Mouse (Mus musculus) MEL (cell line): Measurements from ENCODE around the gene Spaca6. TPM values are rescaled to one million over a fixed set of nuclear protein-coding genes. Genes with fewer than 3 reads are reported as not detected.

ENCODE experiments used
- DNase-seq: peaks from one replicate; pipeline ENCODE4 v3.0.0; 2011; ENCODE audit warnings: low read depth, low spot score
- H3K27ac ChIP-seq: 2 replicates; pipeline ENCODE4 v1.5.1; 2012; ENCODE audit warnings: low read depth, mild to moderate bottlenecking, control low read depth, low read length, moderate library complexity; ENCODE audit not compliant: control insufficient read depth
- H3K27me3 ChIP-seq, 2 experiments: fragments of 150-350 bp in 1 of 2; sonication (generic) in 1 of 2; 2 replicates each; pipeline ENCODE4 v1.6.1; 2012; ENCODE audit warnings: low read length in 2 of 2, mild to moderate bottlenecking in 2 of 2, improper control_type of control experiment in 1 of 2, moderate library complexity in 1 of 2; ENCODE audit not compliant: insufficient read depth in 2 of 2, control insufficient read depth in 1 of 2
- H3K36me3 ChIP-seq, 2 experiments: 2 replicates each; pipeline ENCODE4 v1.6.1; 2012 to 2014; ENCODE audit warnings: low read length in 2 of 2, improper control_type of control experiment in 1 of 2, inconsistent platforms in 1 of 2, mild to moderate bottlenecking in 1 of 2; ENCODE audit not compliant: insufficient read depth in 2 of 2, control insufficient read depth in 1 of 2
- H3K4me1 ChIP-seq, 2 experiments: fragments of 150-350 bp in 1 of 2; sonication (generic) in 1 of 2; 2 replicates each; pipeline ENCODE4 v1.6.1; 2012; ENCODE audit warnings: low read length in 2 of 2, improper control_type of control experiment in 1 of 2, mild to moderate bottlenecking in 1 of 2; ENCODE audit not compliant: insufficient read depth in 2 of 2, control insufficient read depth in 1 of 2
- H3K4me3 ChIP-seq, 2 experiments: fragments of 150-350 bp in 1 of 2; sonication (generic) in 1 of 2; 2 replicates each; pipeline ENCODE4 v1.5.1; 2012; ENCODE audit warnings: low read depth in 2 of 2, low read length in 2 of 2, mild to moderate bottlenecking in 2 of 2, moderate library complexity in 2 of 2, control low read depth in 1 of 2, improper control_type of control experiment in 1 of 2; ENCODE audit not compliant: control insufficient read depth in 1 of 2, insufficient read depth in 1 of 2
- H3K79me2 ChIP-seq: 2 replicates; pipeline ENCODE4 v1.6.1; 2012; ENCODE audit warnings: mild to moderate bottlenecking, low read length, moderate library complexity; ENCODE audit not compliant: control insufficient read depth, poor library complexity, insufficient read depth
- H3K9ac ChIP-seq: 2 replicates; pipeline ENCODE4 v1.6.1; 2012; ENCODE audit warnings: low read depth, mild to moderate bottlenecking, control low read depth, low read length, moderate library complexity; ENCODE audit not compliant: control insufficient read depth, poor library complexity, severe bottlenecking
- H3K9me3 ChIP-seq: fragments of 150-350 bp; sonication (generic); replicated peaks from 2 replicates; pipeline ENCODE4 v1.6.1; 2012; ENCODE audit warnings: mild to moderate bottlenecking, low read length, improper control_type of control experiment, moderate library complexity; ENCODE audit not compliant: insufficient read depth
- BHLHE40 ChIP-seq: IDR thresholded peaks from 2 replicates; pipeline ENCODE4 v1.6.1; 2012; ENCODE audit warnings: low read depth, mild to moderate bottlenecking, inconsistent platforms, low read length, improper control_type of control experiment, borderline replicate concordance
- CHD1 ChIP-seq: IDR thresholded peaks from 2 replicates; pipeline ENCODE4 v1.6.1; 2012; ENCODE audit warnings: low read depth, mild to moderate bottlenecking, inconsistent platforms, low read length, improper control_type of control experiment
- CHD2 ChIP-seq: IDR thresholded peaks from 2 replicates; pipeline ENCODE4 v1.6.1; 2011; ENCODE audit warnings: low read length, improper control_type of control experiment
- CTCF ChIP-seq, 3 experiments: IDR thresholded peaks in 2 of 3; conservative IDR thresholded peaks in 1 of 3; 2 replicates each; pipeline ENCODE4 v1.5.1; 2011 to 2012; ENCODE audit warnings: low read length in 3 of 3, low read depth in 2 of 3, mild to moderate bottlenecking in 2 of 3, improper control_type of control experiment in 1 of 3, inconsistent platforms in 1 of 3, mixed read lengths in 1 of 3, moderate library complexity in 1 of 3; ENCODE audit not compliant: control insufficient read depth in 1 of 3, insufficient read depth in 1 of 3, poor library complexity in 1 of 3, severe bottlenecking in 1 of 3
- EP300 ChIP-seq, 2 experiments: IDR thresholded peaks; 2 replicates each; pipeline ENCODE4 v1.6.1; 2011; ENCODE audit warnings: improper control_type of control experiment in 2 of 2, low read length in 2 of 2, low read depth in 1 of 2, mild to moderate bottlenecking in 1 of 2
- ETS1 ChIP-seq: IDR thresholded peaks from 2 replicates; pipeline ENCODE4 v1.6.1; 2012; ENCODE audit warnings: low read depth, mild to moderate bottlenecking, inconsistent platforms, low read length, improper control_type of control experiment, moderate library complexity
- GATA1 ChIP-seq: IDR thresholded peaks from 2 replicates; pipeline ENCODE4 v1.6.1; 2011; ENCODE audit warnings: low read depth, low read length, improper control_type of control experiment
- JUND ChIP-seq: IDR thresholded peaks from 2 replicates; pipeline ENCODE4 v1.6.1; 2011; ENCODE audit warnings: low read depth, mild to moderate bottlenecking, improper control_type of control experiment, low read length
- MAFK ChIP-seq: IDR thresholded peaks from 2 replicates; pipeline ENCODE4 v1.6.1; 2011; ENCODE audit warnings: low read depth, mild to moderate bottlenecking, low read length, improper control_type of control experiment, borderline replicate concordance
- MAZ ChIP-seq: IDR thresholded peaks from 2 replicates; pipeline ENCODE4 v1.6.1; 2012; ENCODE audit warnings: low read depth, mild to moderate bottlenecking, inconsistent platforms, low read length, improper control_type of control experiment
- MYB ChIP-seq: IDR thresholded peaks from 2 replicates; pipeline ENCODE4 v1.6.1; 2011; ENCODE audit warnings: mild to moderate bottlenecking, low read depth, low read length, improper control_type of control experiment
- NRF1 ChIP-seq: IDR thresholded peaks from 2 replicates; pipeline ENCODE4 v1.6.1; 2014; ENCODE audit warnings: low read depth, mild to moderate bottlenecking, inconsistent platforms, low read length, improper control_type of control experiment, moderate library complexity; ENCODE audit not compliant: poor library complexity, insufficient read depth, severe bottlenecking
- POLR2AphosphoS2 ChIP-seq: IDR thresholded peaks from 2 replicates; pipeline ENCODE4 v1.6.1; 2011; ENCODE audit warnings: low read length, improper control_type of control experiment
- POLR2AphosphoS5 ChIP-seq: IDR thresholded peaks from 2 replicates; pipeline ENCODE4 v1.6.1; 2012; ENCODE audit warnings: low read depth, borderline replicate concordance, mild to moderate bottlenecking, inconsistent platforms, low read length, moderate library complexity, mixed read lengths
- RCOR1 ChIP-seq: IDR thresholded peaks from 2 replicates; pipeline ENCODE4 v1.6.1; 2012; ENCODE audit warnings: low read depth, mild to moderate bottlenecking, inconsistent platforms, low read length, improper control_type of control experiment
- TCF12 ChIP-seq: IDR thresholded peaks from 2 replicates; pipeline ENCODE4 v1.6.1; 2014; ENCODE audit warnings: low read depth, mild to moderate bottlenecking, inconsistent platforms, low read length, improper control_type of control experiment, moderate library complexity
- USF1 ChIP-seq: IDR thresholded peaks from 2 replicates; pipeline ENCODE4 v1.6.1; 2014; ENCODE audit warnings: low read depth, mild to moderate bottlenecking, inconsistent platforms, low read length, improper control_type of control experiment, moderate library complexity
- ZNF384 ChIP-seq: IDR thresholded peaks from 2 replicates; pipeline ENCODE4 v1.6.1; 2012; ENCODE audit warnings: low read depth, mild to moderate bottlenecking, inconsistent platforms, low read length, improper control_type of control experiment
- polyA plus RNA-seq, 2 experiments: library from polyadenylated mRNA; stranded (reverse) in 1 of 2; unstranded in 1 of 2; fragments of >175 nt in 1 of 2; fragments of >200 nt in 1 of 2; gene quantifications; 2 replicates each; pipeline versions ENCODE4 v1.2.1 to v1.2.4; 2012; ENCODE audit warnings: low replicate concordance in 2 of 2, low read depth in 1 of 2; ENCODE audit not compliant: insufficient read length in 2 of 2, insufficient read depth in 1 of 2, missing spikeins in 1 of 2
- total RNA-seq: library from RNA; depleted of rRNA; stranded (reverse); fragments of 300-350 nt; gene quantifications from 2 replicates; pipeline ENCODE4 v1.2.3, GENCODE M21; 2012

Spaca6 gene
- total and polyA plus RNA-seq, 3 experiments = 1.0 to 6.4 TPM; not detected in 1

GRCm38 (mm10) chr17:17879347-17879746 is 52.4 kb downstream of the Spaca6 start:
- H3K27ac ChIP-seq = no peak overlapping the region
- peak; percentile 23 for DNase-seq
- no peaks in the 10 kb centered on the region for H3K79me2 ChIP-seq
- no peak overlapping the region for H3K4me3 ChIP-seq
- H3K9me3 ChIP-seq = no peaks in the 10 kb centered on the region
- H3K36me3 ChIP-seq = peaks cover 0 to 3% of the 10 kb centered on the region in 2 experiments; a peak in 2 of 4 replicates
- TF ChIP-seq ZNF384 = no peak
- peak; percentile 82 to 84 for TF ChIP-seq EP300 (IDR thresholded peaks at IDR 0.05; ENCODE audit: low read depth in 1 of 2, low read length in 2 of 2)
- no peak for TF ChIP-seq POLR2AphosphoS5
- no peak for TF ChIP-seq CHD2
- no peak for TF ChIP-seq POLR2AphosphoS2
- TF ChIP-seq JUND = no peak
- TF ChIP-seq MAFK = peak; percentile 36; the same call in 1 of the 2 replicates
- TF ChIP-seq GATA1 = peak; percentile 82
- no peak for TF ChIP-seq MAZ
- TF ChIP-seq TCF12 = peak; percentile 87
- TF ChIP-seq CHD1 = no peak
- peak; percentile 93 for TF ChIP-seq RCOR1
- TF ChIP-seq NRF1 = no peak
- TF ChIP-seq ETS1 = no peak
- TF ChIP-seq CTCF (IDR thresholded peaks at IDR 0.05 in 2 of 3, conservative IDR thresholded peaks at IDR 0.05 in 1 of 3; ENCODE audit: control insufficient read depth in 1 of 3, insufficient read depth in 1 of 3, low read depth in 2 of 3, low read length in 3 of 3, poor library complexity in 1 of 3, severe bottlenecking in 1 of 3) = no peak
- TF ChIP-seq, all 39 proteins: peak for 5
- Histone ChIP-seq H3K4me1 (peaks cover 0 to 3% of the 10 kb centered on the region in 2 experiments; a peak in 1 of 4 replicates), H3K27me3 (no peaks in the 10 kb centered on the region), H3K9ac (no peak overlapping the region)

GRCm38 (mm10) chr17:17882672-17883071 is 55.7 kb downstream of the Spaca6 start:
- peaks cover 0 to 3% of the 10 kb centered on the region in 2 experiments; a peak in 2 of 4 replicates for H3K36me3 ChIP-seq
- no peak overlapping the region for H3K9ac ChIP-seq
- no peaks in the 10 kb centered on the region for H3K79me2 ChIP-seq
- peaks cover 0 to 3% of the 10 kb centered on the region in 2 experiments; a peak in 1 of 4 replicates for H3K4me1 ChIP-seq
- no peak overlapping the region for H3K27ac ChIP-seq
- no peaks in the 10 kb centered on the region for H3K9me3 ChIP-seq
- H3K4me3 ChIP-seq = no peak overlapping the region
- H3K27me3 ChIP-seq = no peaks in the 10 kb centered on the region
- TF ChIP-seq USF1 (no peak), BHLHE40 (no peak), POLR2AphosphoS2 (no peak), MYB (no peak)
- no peak for DNase-seq
